Comparison of ENCODE assay signal across 8 mouse cellular contexts in genomic region chr8:84837149-84837911, GRCm38 (mm10). TPM values are rescaled to one million over a fixed set of nuclear protein-coding genes. Genes with fewer than 3 reads are reported as not detected.
DNase-seq lines count a peak whose midpoint lies in the region; ATAC-seq and TF ChIP-seq lines count a peak whose summit lies in the region.

No protein-coding gene starts in this region.

- no peaks in the 10 kb centered on the region for H3K9me3 ChIP-seq in hindbrain, embryonic 13.5 days
- no peaks in the 10 kb centered on the region for H3K9me3 ChIP-seq in hindbrain, embryonic 14.5 days (ENCODE audit: control insufficient read depth, low read length)
- no peaks in the 10 kb centered on the region for H3K9me3 ChIP-seq in ES-Bruce4 (replicated peaks; ENCODE audit: control insufficient read depth, insufficient read depth, low read length, poor library complexity, severe bottlenecking)
- H3K9me3 ChIP-seq in liver, embryonic 12.5 days (replicated peaks): no peaks in the 10 kb centered on the region

- no peak for TF ChIP-seq POLR2A in ES-Bruce4 (IDR thresholded peaks at IDR 0.05; ENCODE audit: insufficient read depth, low read length)

- no peak for DNase-seq in hindbrain, embryonic 14.5 days (ENCODE audit: low spot score)
- peak; percentile 56 to 66 for DNase-seq in cerebellum, postnatal 14 days
- no peak for DNase-seq in c-Kit-positive CD71-positive TER-119-positive erythroid progenitor cells, embryonic 14.5 days (ENCODE audit: low spot score)
- no peak for DNase-seq in kidney, postnatal 25 days
- no peak for DNase-seq in kidney, adult 8-10 months

- H3K4me2 ChIP-seq in hindbrain, embryonic 13.5 days: no peak overlapping the region
- H3K4me2 ChIP-seq in hindbrain, embryonic 14.5 days (replicated peaks): no peak overlapping the region
- H3K4me2 ChIP-seq in liver, embryonic 12.5 days: peak overlapping the region; percentile 81

- H3K9ac ChIP-seq in hindbrain, embryonic 13.5 days: no peak overlapping the region
- H3K9ac ChIP-seq in hindbrain, embryonic 14.5 days: no peak overlapping the region
- H3K9ac ChIP-seq in ES-Bruce4 (ENCODE audit: low read depth, poor library complexity, severe bottlenecking): no peak overlapping the region
- H3K9ac ChIP-seq in liver, embryonic 12.5 days: peak overlapping the region; percentile 88

- 0 out of 2 replicates have a peak overlapping the region, but pooled peaks have one; percentile 8 for H3K27ac ChIP-seq in hindbrain, embryonic 13.5 days
- no peak overlapping the region for H3K27ac ChIP-seq in hindbrain, embryonic 14.5 days
- H3K27ac ChIP-seq in ES-Bruce4 (ENCODE audit: insufficient read depth, low read length): peak overlapping the region; percentile 32; the same call in 1 of the 2 replicates
- H3K27ac ChIP-seq in liver, embryonic 12.5 days: peak overlapping the region; percentile 96

- peaks cover 57% of the 10 kb centered on the region for H3K4me1 ChIP-seq in hindbrain, embryonic 13.5 days (replicated peaks)
- peaks cover 19% of the 10 kb centered on the region for H3K4me1 ChIP-seq in hindbrain, embryonic 14.5 days (replicated peaks; ENCODE audit: control insufficient read depth, insufficient read depth, low read length)
- peaks cover 1% of the 10 kb centered on the region for H3K4me1 ChIP-seq in ES-Bruce4 (ENCODE audit: control insufficient read depth, insufficient read depth, low read length)
- H3K4me1 ChIP-seq in liver, embryonic 12.5 days: peaks cover 87% of the 10 kb centered on the region

- no peak for TF ChIP-seq CTCF in ES-Bruce4 (IDR thresholded peaks at IDR 0.05; ENCODE audit: low read depth, low read length)

- ATAC-seq in hindbrain, embryonic 13.5 days (ENCODE audit: low FRiP score): no peak
- ATAC-seq in hindbrain, embryonic 14.5 days (ENCODE audit: low FRiP score): no peak
- ATAC-seq in liver, embryonic 12.5 days: no peak

- peaks cover 64% of the 10 kb centered on the region for H3K36me3 ChIP-seq in hindbrain, embryonic 13.5 days
- peaks cover 69% of the 10 kb centered on the region for H3K36me3 ChIP-seq in hindbrain, embryonic 14.5 days (replicated peaks; ENCODE audit: control insufficient read depth, insufficient read depth)
- peaks cover 61% of the 10 kb centered on the region for H3K36me3 ChIP-seq in ES-Bruce4 (ENCODE audit: control insufficient read depth, insufficient read depth, low read length, poor library complexity, severe bottlenecking)
- peaks cover 77% of the 10 kb centered on the region for H3K36me3 ChIP-seq in liver, embryonic 12.5 days

- 0 out of 2 replicates have a peak, but pooled peaks have one; percentile 4 for TF ChIP-seq EP300 in ES-Bruce4 (IDR thresholded peaks at IDR 0.05; ENCODE audit: insufficient read depth, low read depth, low read length)

- no peak overlapping the region for H3K4me3 ChIP-seq in hindbrain, embryonic 13.5 days
- H3K4me3 ChIP-seq in hindbrain, embryonic 14.5 days (replicated peaks; ENCODE audit: low read length): no peak overlapping the region
- no peak overlapping the region for H3K4me3 ChIP-seq in ES-Bruce4 (ENCODE audit: low read depth, low read length)
- H3K4me3 ChIP-seq in liver, embryonic 12.5 days: peak overlapping the region; percentile 81

- no peaks in the 10 kb centered on the region for H3K27me3 ChIP-seq in hindbrain, embryonic 13.5 days
- H3K27me3 ChIP-seq in hindbrain, embryonic 14.5 days (ENCODE audit: control insufficient read depth, insufficient read depth, low read length): no peaks in the 10 kb centered on the region
- no peaks in the 10 kb centered on the region for H3K27me3 ChIP-seq in ES-Bruce4 (ENCODE audit: control insufficient read depth, insufficient read depth, low read length, poor library complexity, severe bottlenecking)
- no peaks in the 10 kb centered on the region for H3K27me3 ChIP-seq in liver, embryonic 12.5 days (replicated peaks)

- 66% methylated on average over 8 of the region's 8 CpGs for WGBS in hindbrain, embryonic 13.5 days
- 72% methylated on average over 8 of the region's 8 CpGs for whole genome bisulfite sequencing in hindbrain, embryonic 14.5 days
- WGBS in liver, embryonic 12.5 days (ENCODE audit: insufficient replicate concordance): 74% methylated on average over 8 of the region's 8 CpGs

RNA-seq across cellular contexts. Expression of gene Rad23a, which starts 3.1 kb away (rescaled TPM):
- 83.2 and 85.5 TPM in 2 replicates for polyA plus RNA-seq in hindbrain, embryonic 13.5 days (2015; fragmentation: Nextera tagmentation; extraction: Ambion mirVana)
- polyA plus RNA-seq in hindbrain, embryonic 14.5 days (2014; fragmentation: Nextera tagmentation; extraction: Ambion mirVana): 75.7 and 81.1 TPM in 2 replicates
- polyA plus RNA-seq in ES-Bruce4 (2011; ENCODE audit: insufficient read depth, insufficient read length, low read depth, missing spikeins): 68.0 and 76.1 TPM in 2 replicates
- 274 and 281 TPM in 2 replicates for polyA plus RNA-seq in liver, embryonic 12.5 days (2016; fragmentation: Nextera tagmentation; extraction: Ambion mirVana)

RNA-seq across cellular contexts. Expression of gene Gadd45gip1, which starts 6.0 kb away (rescaled TPM):
- 37.3 and 37.8 TPM in 2 replicates for polyA plus RNA-seq in hindbrain, embryonic 13.5 days (2015; fragmentation: Nextera tagmentation; extraction: Ambion mirVana)
- polyA plus RNA-seq in hindbrain, embryonic 14.5 days (2014; fragmentation: Nextera tagmentation; extraction: Ambion mirVana): 35.0 and 37.4 TPM in 2 replicates
- polyA plus RNA-seq in ES-Bruce4 (2011; ENCODE audit: insufficient read depth, insufficient read length, low read depth, missing spikeins): 19.5 and 20.5 TPM in 2 replicates
- polyA plus RNA-seq in liver, embryonic 12.5 days (2016; fragmentation: Nextera tagmentation; extraction: Ambion mirVana): 69.9 and 71.0 TPM in 2 replicates

RNA-seq across cellular contexts. Expression of gene Calr, which starts 9.4 kb away (rescaled TPM):
- polyA plus RNA-seq in hindbrain, embryonic 13.5 days (2015; fragmentation: Nextera tagmentation; extraction: Ambion mirVana): 646 and 672 TPM in 2 replicates
- polyA plus RNA-seq in hindbrain, embryonic 14.5 days (2014; fragmentation: Nextera tagmentation; extraction: Ambion mirVana): 574 and 709 TPM in 2 replicates
- polyA plus RNA-seq in ES-Bruce4 (2011; ENCODE audit: insufficient read depth, insufficient read length, low read depth, missing spikeins): 507 and 546 TPM in 2 replicates
- 590 and 610 TPM in 2 replicates for polyA plus RNA-seq in liver, embryonic 12.5 days (2016; fragmentation: Nextera tagmentation; extraction: Ambion mirVana)

RNA-seq across cellular contexts. Expression of gene Dand5, which starts 14.7 kb away (rescaled TPM):
- 10.8 and 11.5 TPM in 2 replicates for polyA plus RNA-seq in hindbrain, embryonic 13.5 days (2015; fragmentation: Nextera tagmentation; extraction: Ambion mirVana)
- polyA plus RNA-seq in hindbrain, embryonic 14.5 days (2014; fragmentation: Nextera tagmentation; extraction: Ambion mirVana): 13.5 and 14.6 TPM in 2 replicates
- 2.5 and 3.1 TPM in 2 replicates for polyA plus RNA-seq in ES-Bruce4 (2011; ENCODE audit: insufficient read depth, insufficient read length, low read depth, missing spikeins)
- polyA plus RNA-seq in liver, embryonic 12.5 days (2016; fragmentation: Nextera tagmentation; extraction: Ambion mirVana): 3.4 and 4.3 TPM in 2 replicates

RNA-seq across cellular contexts. Expression of gene Farsa, which starts 19.5 kb away (rescaled TPM):
- polyA plus RNA-seq in hindbrain, embryonic 13.5 days (2015; fragmentation: Nextera tagmentation; extraction: Ambion mirVana): 107 and 109 TPM in 2 replicates
- polyA plus RNA-seq in hindbrain, embryonic 14.5 days (2014; fragmentation: Nextera tagmentation; extraction: Ambion mirVana): 87.8 and 93.4 TPM in 2 replicates
- polyA plus RNA-seq in ES-Bruce4 (2011; ENCODE audit: insufficient read depth, insufficient read length, low read depth, missing spikeins): 50.8 and 52.6 TPM in 2 replicates
- 96.3 and 98.6 TPM in 2 replicates for polyA plus RNA-seq in liver, embryonic 12.5 days (2016; fragmentation: Nextera tagmentation; extraction: Ambion mirVana)

Comparison
In these comparisons a context has a peak if more than half of its experiments do, and no peak if none do; other contexts are left out.
1. DNase-seq: peak in cerebellum, postnatal 14 days (2 of 2); none in hindbrain, embryonic 14.5 days (single experiment), c-Kit-positive CD71-positive TER-119-positive erythroid progenitor cells, embryonic 14.5 days (single experiment), kidney, postnatal 25 days (0 of 2) and kidney, adult 8-10 months (0 of 2).